In genomic region chr2:44146124-44146981, GRCm38 (mm10) we compare ENCODE assay signal across 14 mouse cellular contexts.
DNase-seq lines count a peak whose midpoint lies in the region; ATAC-seq and TF ChIP-seq lines count a peak whose summit lies in the region.
"Had no signal": no experiment of that assay in that cellular context is flagged by ENCODE, and none has a peak within 500 bp of the region (broad histone marks: within the 10 kb centered on the region; RNA-seq: fewer than 3 reads in every experiment).

No protein-coding gene starts in this region.

- H3K9ac ChIP-seq in heart, adult 2 months (ENCODE audit: low read depth, low read length): no peak overlapping the region
- no peak overlapping the region for H3K9ac ChIP-seq in midbrain, embryonic 11.5 days (ENCODE audit: low read length)
- H3K9ac ChIP-seq in midbrain, embryonic 14.5 days (replicated peaks; ENCODE audit: low read length): no peak overlapping the region
- no peak overlapping the region for H3K9ac ChIP-seq in lung, embryonic 16.5 days (ENCODE audit: low read length)
- no peak overlapping the region for H3K9ac ChIP-seq in hindbrain, embryonic 14.5 days
- H3K9ac ChIP-seq: forebrain, postnatal 0 days; hindbrain, embryonic 15.5 days; neural tube, embryonic 13.5 days had no signal

- H3K9me3 ChIP-seq in midbrain, embryonic 11.5 days (ENCODE audit: control insufficient read depth, low read length): no peaks in the 10 kb centered on the region
- H3K9me3 ChIP-seq in midbrain, embryonic 14.5 days (ENCODE audit: control insufficient read depth, low read length): no peaks in the 10 kb centered on the region
- H3K9me3 ChIP-seq in lung, embryonic 16.5 days (ENCODE audit: control insufficient read depth, low read length): no peaks in the 10 kb centered on the region
- no peaks in the 10 kb centered on the region for H3K9me3 ChIP-seq in hindbrain, embryonic 14.5 days (ENCODE audit: control insufficient read depth, low read length)
- H3K9me3 ChIP-seq: hindbrain, embryonic 15.5 days; neural tube, embryonic 13.5 days had no signal

- H3K4me1 ChIP-seq in heart, adult 2 months (ENCODE audit: control insufficient read depth, insufficient read depth, low read length): no peaks in the 10 kb centered on the region
- H3K4me1 ChIP-seq in midbrain, embryonic 11.5 days (ENCODE audit: control insufficient read depth, insufficient read depth, low read length): no peaks in the 10 kb centered on the region
- no peaks in the 10 kb centered on the region for H3K4me1 ChIP-seq in midbrain, embryonic 14.5 days (ENCODE audit: control insufficient read depth, insufficient read depth, low read length)
- 0 out of 2 replicates have a peak, but pooled peaks cover 3% of the 10 kb centered on the region for H3K4me1 ChIP-seq in lung, embryonic 16.5 days (replicated peaks; ENCODE audit: control insufficient read depth, insufficient read depth, low read length)
- H3K4me1 ChIP-seq in thymus, adult 2 months (replicated peaks; ENCODE audit: control insufficient read depth, insufficient read depth, low read length): no peaks in the 10 kb centered on the region
- no peaks in the 10 kb centered on the region for H3K4me1 ChIP-seq in hindbrain, embryonic 14.5 days (replicated peaks; ENCODE audit: control insufficient read depth, insufficient read depth, low read length)
- H3K4me1 ChIP-seq: hindbrain, embryonic 15.5 days; neural tube, embryonic 13.5 days had no signal

- no peaks in the 10 kb centered on the region for H3K36me3 ChIP-seq in heart, adult 2 months (ENCODE audit: control insufficient read depth, insufficient read depth, low read length)
- H3K36me3 ChIP-seq in midbrain, embryonic 11.5 days (ENCODE audit: control insufficient read depth, insufficient read depth, low read length): no peaks in the 10 kb centered on the region
- H3K36me3 ChIP-seq in midbrain, embryonic 14.5 days (ENCODE audit: control insufficient read depth, insufficient read depth, low read length): no peaks in the 10 kb centered on the region
- H3K36me3 ChIP-seq in lung, embryonic 16.5 days (ENCODE audit: control insufficient read depth, insufficient read depth, low read length): no peaks in the 10 kb centered on the region
- H3K36me3 ChIP-seq in thymus, adult 2 months (ENCODE audit: control insufficient read depth, insufficient read depth, low read length): no peaks in the 10 kb centered on the region
- no peaks in the 10 kb centered on the region for H3K36me3 ChIP-seq in hindbrain, embryonic 14.5 days (replicated peaks; ENCODE audit: control insufficient read depth, insufficient read depth)
- H3K36me3 ChIP-seq: hindbrain, embryonic 15.5 days; neural tube, embryonic 13.5 days had no signal

- no peak for DNase-seq in heart, adult 2 months
- DNase-seq in heart, adult 11 months: no peak
- DNase-seq in midbrain, embryonic 11.5 days (ENCODE audit: low spot score, missing footprints): peak; percentile 76
- DNase-seq in midbrain, embryonic 14.5 days: no peak
- DNase-seq in thymus, postnatal 36 days: no peak
- no peak for DNase-seq in thymus, adult 2 months
- no peak for DNase-seq in hindbrain, embryonic 14.5 days (ENCODE audit: low spot score)
- DNase-seq: cerebellum, adult 11-12 months; forebrain, postnatal 0 days; gastrocnemius, postnatal 36 days; layer of hippocampus, adult 9-11 months had no signal

- no peak for ATAC-seq in midbrain, embryonic 11.5 days (ENCODE audit: low FRiP score)
- ATAC-seq in midbrain, embryonic 14.5 days (ENCODE audit: low FRiP score, low TSS enrichment): no peak
- peak; percentile 86 for ATAC-seq in lung, embryonic 16.5 days (ENCODE audit: low read depth)
- ATAC-seq in hindbrain, embryonic 14.5 days (ENCODE audit: low FRiP score): no peak
- ATAC-seq: forebrain, postnatal 0 days had no signal

- H3K4me3 ChIP-seq in heart, adult 2 months: no peak overlapping the region
- H3K4me3 ChIP-seq in midbrain, embryonic 11.5 days (ENCODE audit: low read depth, low read length): no peak overlapping the region
- H3K4me3 ChIP-seq in midbrain, embryonic 14.5 days (replicated peaks; ENCODE audit: low read depth, low read length): no peak overlapping the region
- no peak overlapping the region for H3K4me3 ChIP-seq in lung, embryonic 16.5 days (ENCODE audit: low read length)
- no peak overlapping the region for H3K4me3 ChIP-seq in thymus, adult 2 months (ENCODE audit: control insufficient read depth, insufficient read depth, low read length)
- H3K4me3 ChIP-seq in hindbrain, embryonic 14.5 days (replicated peaks; ENCODE audit: low read length): no peak overlapping the region
- H3K4me3 ChIP-seq: hindbrain, embryonic 15.5 days; neural tube, embryonic 13.5 days had no signal

- no peak for TF ChIP-seq POLR2A in heart, adult 2 months (IDR thresholded peaks at IDR 0.05; ENCODE audit: insufficient read depth, low read depth, low read length)
- TF ChIP-seq POLR2A in thymus, adult 2 months (IDR thresholded peaks at IDR 0.05; ENCODE audit: control insufficient read depth, extremely low read depth, insufficient read depth, low read length, poor library complexity): no peak

- TF ChIP-seq CTCF in heart, adult 2 months (IDR thresholded peaks at IDR 0.05): no peak
- no peak for TF ChIP-seq CTCF in thymus, adult 2 months (IDR thresholded peaks at IDR 0.05; ENCODE audit: borderline replicate concordance, control insufficient read depth, extremely low read depth, insufficient read depth, low read length, poor library complexity)

- intact Hi-C loops in heart, adult 2 months (cut with DNase I): no loop called here

- H3K79me2 ChIP-seq in heart, adult 2 months (replicated peaks; ENCODE audit: control insufficient read depth, insufficient read depth, low read length): no peaks in the 10 kb centered on the region

- no peaks in the 10 kb centered on the region for H3K27me3 ChIP-seq in heart, adult 2 months (ENCODE audit: control insufficient read depth, insufficient read depth, low read length)
- H3K27me3 ChIP-seq in midbrain, embryonic 11.5 days (ENCODE audit: control insufficient read depth, insufficient read depth, low read length): no peaks in the 10 kb centered on the region
- H3K27me3 ChIP-seq in midbrain, embryonic 14.5 days (ENCODE audit: control insufficient read depth, insufficient read depth, low read length): no peaks in the 10 kb centered on the region
- H3K27me3 ChIP-seq in lung, embryonic 16.5 days (ENCODE audit: control insufficient read depth, insufficient read depth, low read depth, low read length): no peaks in the 10 kb centered on the region
- H3K27me3 ChIP-seq in thymus, adult 2 months (ENCODE audit: control insufficient read depth, insufficient read depth, low read length): no peaks in the 10 kb centered on the region
- H3K27me3 ChIP-seq in hindbrain, embryonic 14.5 days (ENCODE audit: control insufficient read depth, insufficient read depth, low read length): no peaks in the 10 kb centered on the region
- H3K27me3 ChIP-seq: hindbrain, embryonic 15.5 days; neural tube, embryonic 13.5 days had no signal

- no peak overlapping the region for H3K4me2 ChIP-seq in midbrain, embryonic 11.5 days
- H3K4me2 ChIP-seq in midbrain, embryonic 14.5 days (ENCODE audit: low read length): no peak overlapping the region
- H3K4me2 ChIP-seq in lung, embryonic 16.5 days (ENCODE audit: low read depth, low read length): no peak overlapping the region
- no peak overlapping the region for H3K4me2 ChIP-seq in hindbrain, embryonic 14.5 days (replicated peaks)
- H3K4me2 ChIP-seq: hindbrain, embryonic 15.5 days; neural tube, embryonic 13.5 days had no signal

- H3K27ac ChIP-seq in heart, adult 2 months: peak overlapping the region; percentile 78
- H3K27ac ChIP-seq in midbrain, embryonic 11.5 days (ENCODE audit: low read depth, low read length): no peak overlapping the region
- no peak overlapping the region for H3K27ac ChIP-seq in midbrain, embryonic 14.5 days (replicated peaks; ENCODE audit: low read depth, low read length)
- peak overlapping the region; percentile 89 for H3K27ac ChIP-seq in lung, embryonic 16.5 days (ENCODE audit: low read length)
- H3K27ac ChIP-seq in thymus, adult 2 months (ENCODE audit: control insufficient read depth, insufficient read depth, low read length): no peak overlapping the region
- H3K27ac ChIP-seq in hindbrain, embryonic 14.5 days: no peak overlapping the region
- H3K27ac ChIP-seq: hindbrain, embryonic 15.5 days; neural tube, embryonic 13.5 days had no signal

- TF ChIP-seq EP300 in heart, adult 2 months (IDR thresholded peaks at IDR 0.05; ENCODE audit: insufficient read depth, low read depth, low read length): no peak

- WGBS in heart, adult 2 months: 73% methylated on average over 7 of the region's 7 CpGs
- WGBS in midbrain, embryonic 11.5 days: 88% methylated on average over 7 of the region's 7 CpGs
- 92% methylated on average over 7 of the region's 7 CpGs for WGBS in midbrain, embryonic 14.5 days
- WGBS in lung, embryonic 16.5 days: 50% methylated on average over 7 of the region's 7 CpGs
- 94% methylated on average over 7 of the region's 7 CpGs for WGBS in thymus, adult 2 months
- WGBS in hindbrain, embryonic 14.5 days: 91% methylated on average over 7 of the region's 7 CpGs

Comparison
In these comparisons a context has a peak if more than half of its experiments do, and no peak if none do; other contexts are left out.
1. H3K27ac ChIP-seq: peak in heart, adult 2 months (single experiment) and lung, embryonic 16.5 days (single experiment); none in midbrain, embryonic 11.5 days (single experiment), midbrain, embryonic 14.5 days (single experiment), thymus, adult 2 months (single experiment) and hindbrain, embryonic 14.5 days (single experiment).